Mouse (Mus musculus): ENCODE measurements around the gene Ugt1a6b.

DNA sequence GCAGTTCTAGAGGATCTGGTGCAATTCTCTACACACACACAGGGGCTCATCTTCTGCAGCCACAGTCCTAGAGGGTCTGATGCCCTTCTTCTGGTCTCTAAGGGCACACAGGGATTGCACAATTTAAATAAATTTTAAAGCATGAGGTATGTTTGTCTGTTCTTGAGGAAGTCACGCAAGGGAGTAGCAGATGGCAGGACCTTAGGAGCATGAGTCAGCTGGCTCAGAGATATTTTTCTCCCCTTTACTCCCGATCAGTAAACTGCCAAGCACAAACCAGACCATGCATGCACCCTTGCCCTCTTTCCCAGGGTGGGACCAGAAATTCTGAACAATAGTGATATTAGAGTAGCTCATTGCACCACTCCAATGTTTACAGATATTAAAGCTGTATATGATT, 55.4 kb downstream of the Ugt1a6b start:
- TF ChIP-seq CTCF (conservative IDR thresholded peaks at IDR 0.05; ENCODE audit: low read length): no peak
- no peak for TF ChIP-seq POU5F1 (IDR thresholded peaks at IDR 0.05; ENCODE audit: borderline replicate concordance, low read length)

All from E14TG2a.4 (cell line).